Mouse (Mus musculus) spleen, adult 2 months (tissue): ENCODE results near the gene Cep112. TPM values are rescaled to one million over a fixed set of nuclear protein-coding genes. Genes with fewer than 3 reads are reported as not detected.

Experiments
- DNase-seq, 2 experiments: peaks; one replicate each; pipeline versions ENCODE4 v3.0.0 to v3.0.0-alpha.2; 2012 to 2021; ENCODE audit warnings: low spot score in 2 of 2, low read depth in 1 of 2
- H3K27ac ChIP-seq: fragments of 200-500 bp; 2 replicates; pipeline ENCODE4 v1.5.1; 2012; ENCODE audit warnings: low read length, inconsistent platforms; ENCODE audit not compliant: insufficient read depth
- H3K27me3 ChIP-seq: fragments of 200-500 bp; 2 replicates; pipeline ENCODE4 v1.6.1; 2012; ENCODE audit warnings: mild to moderate bottlenecking, moderate library complexity, low read length, inconsistent platforms; ENCODE audit not compliant: control insufficient read depth, insufficient read depth
- H3K36me3 ChIP-seq: fragments of 200-500 bp; 2 replicates; pipeline ENCODE4 v1.6.1; 2012; ENCODE audit warnings: mild to moderate bottlenecking, low read length, inconsistent platforms; ENCODE audit not compliant: control insufficient read depth, insufficient read depth
- H3K4me1 ChIP-seq: fragments of 200-500 bp; 2 replicates; pipeline ENCODE4 v1.6.1; 2011; ENCODE audit warnings: inconsistent platforms; ENCODE audit not compliant: control insufficient read depth, insufficient read depth, insufficient read length
- H3K4me3 ChIP-seq: fragments of 200-500 bp; 2 replicates; pipeline ENCODE4 v1.5.1; 2011; ENCODE audit warnings: mild to moderate bottlenecking, inconsistent platforms; ENCODE audit not compliant: insufficient read depth, insufficient read length; ENCODE audit errors: extremely low read depth
- CTCF ChIP-seq: fragments of 200-500 bp; IDR thresholded peaks from 2 replicates; pipeline ENCODE4 v1.5.1; 2011; ENCODE audit warnings: mild to moderate bottlenecking, inconsistent platforms; ENCODE audit not compliant: insufficient read depth, insufficient read length, insufficient replicate concordance; ENCODE audit errors: extremely low read depth
- POLR2A ChIP-seq: fragments of 200-500 bp; IDR thresholded peaks from 2 replicates; pipeline ENCODE4 v1.6.1; 2011; ENCODE audit warnings: low read depth, low read length, inconsistent platforms
- WGBS: fragments of 180-500 bp; shearing (Covaris S2); methylation state at CpG from one replicate; pipeline ENCODE4 v1.1.7; 2018; 5-methylcytosine and 5-hydroxymethylcytosine counted together
- polyA plus RNA-seq: library from polyadenylated mRNA; depleted of rRNA; stranded (reverse); fragments of >200 nt; gene quantifications from 2 replicates; pipeline ENCODE4 v1.2.3, GENCODE M21; 2012

The Cep112 gene
- polyA plus RNA-seq, 1 experiment = 0.29 TPM

DNA sequence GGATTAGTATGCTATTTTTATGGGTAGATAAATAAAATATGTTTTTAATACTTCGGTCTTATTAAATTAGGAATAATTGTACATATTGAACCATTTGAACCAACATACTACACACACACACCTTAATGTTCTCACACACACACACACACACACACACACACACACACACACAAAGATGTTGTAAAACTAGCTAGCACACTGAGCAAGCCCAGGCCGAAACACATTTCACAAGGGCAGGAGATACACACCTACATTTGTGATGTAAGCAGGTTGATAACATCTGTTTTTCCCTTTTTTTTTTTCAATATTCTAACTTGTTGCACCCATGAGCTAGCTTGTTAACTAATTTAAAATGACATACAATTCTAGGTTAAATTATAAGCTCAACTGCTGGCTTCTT, 327.8 kb downstream of the Cep112 start:
- WGBS = 94% methylated on average over 2 of the region's 2 CpGs
- no peaks in the 10 kb centered on the region for H3K4me1 ChIP-seq
- no peak for DNase-seq
- H3K4me3 ChIP-seq = no peak overlapping the region
- TF ChIP-seq POLR2A (no peak), CTCF (no peak)
- H3K36me3 ChIP-seq = no peaks in the 10 kb centered on the region
- no peaks in the 10 kb centered on the region for H3K27me3 ChIP-seq
- H3K27ac ChIP-seq = no peak overlapping the region

DNA sequence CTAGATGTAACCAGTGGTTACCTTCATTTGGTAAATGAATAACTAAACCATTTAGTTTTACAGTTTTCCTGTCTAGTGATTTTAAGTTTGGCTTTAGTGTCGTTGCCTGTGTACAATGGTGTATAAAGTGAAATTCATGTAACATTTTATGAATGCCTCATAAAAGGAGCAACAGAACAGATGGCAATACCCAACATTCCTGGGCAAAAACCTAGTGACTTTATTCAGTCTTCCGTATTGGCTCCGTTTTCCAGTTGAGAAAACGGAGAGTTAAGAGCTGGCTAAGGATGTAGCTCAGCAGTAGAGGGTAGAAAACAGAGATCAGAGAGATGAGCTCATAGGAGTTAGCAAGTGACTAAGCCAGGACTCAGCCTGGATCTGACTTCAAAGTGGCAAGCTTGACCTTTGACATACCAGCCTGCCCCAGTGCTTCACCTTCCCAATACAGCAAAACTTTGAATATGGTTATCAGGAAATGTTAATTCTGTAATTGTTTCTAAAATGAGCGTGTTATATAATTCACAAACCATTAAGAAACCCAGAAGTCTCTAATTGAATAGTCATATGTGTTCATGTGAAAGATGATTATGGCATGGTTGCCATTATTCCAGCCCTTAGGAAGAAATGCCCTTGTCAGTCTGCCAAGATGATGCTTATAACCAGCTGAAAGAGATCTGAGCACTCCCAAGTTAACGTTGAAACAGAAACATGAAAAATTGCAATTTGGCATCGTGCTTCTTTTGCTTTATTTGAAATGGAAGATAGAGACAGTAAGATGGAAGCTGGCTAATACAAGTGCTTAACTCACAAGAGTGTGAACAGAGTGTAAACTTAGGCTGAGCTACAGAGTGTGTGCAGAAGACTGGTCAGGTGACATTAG, 328.6 kb downstream of the Cep112 start:
- WGBS = 92% methylated on average over 7 of the region's 7 CpGs
- Histone ChIP-seq H3K4me3 (no peak overlapping the region), H3K4me1 (no peaks in the 10 kb centered on the region), H3K27me3 (no peaks in the 10 kb centered on the region), H3K36me3 (no peaks in the 10 kb centered on the region), H3K27ac (no peak overlapping the region)
- DNase-seq = no peak
- no peak for TF ChIP-seq POLR2A
- TF ChIP-seq CTCF = no peak

DNA sequence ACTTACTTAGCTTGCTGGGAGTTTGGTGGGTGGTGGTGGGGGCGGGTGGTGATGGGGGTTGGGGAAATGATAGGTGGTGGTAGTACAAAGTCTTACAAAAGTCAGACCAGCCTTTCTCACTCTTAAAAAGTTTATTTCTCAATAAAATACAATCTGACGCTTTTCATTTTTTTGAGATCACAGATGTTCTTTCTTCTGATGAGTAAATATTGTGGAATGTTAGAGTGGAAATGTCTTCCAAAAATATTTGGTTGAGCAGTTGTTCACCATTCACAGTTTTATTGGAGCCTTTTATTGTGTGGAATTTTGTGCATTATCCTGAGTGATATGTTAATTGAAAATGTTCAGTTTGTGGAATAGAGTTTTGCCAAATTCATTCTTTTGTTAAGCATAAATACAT, 332.2 kb downstream of the Cep112 start:
- Histone ChIP-seq H3K36me3 (no peaks in the 10 kb centered on the region), H3K4me3 (no peak overlapping the region), H3K4me1 (no peaks in the 10 kb centered on the region), H3K27ac (no peak overlapping the region), H3K27me3 (no peaks in the 10 kb centered on the region)
- 89% methylated on average over 2 of the region's 2 CpGs for WGBS
- TF ChIP-seq POLR2A (no peak), CTCF (no peak)
- no peak for DNase-seq

DNA sequence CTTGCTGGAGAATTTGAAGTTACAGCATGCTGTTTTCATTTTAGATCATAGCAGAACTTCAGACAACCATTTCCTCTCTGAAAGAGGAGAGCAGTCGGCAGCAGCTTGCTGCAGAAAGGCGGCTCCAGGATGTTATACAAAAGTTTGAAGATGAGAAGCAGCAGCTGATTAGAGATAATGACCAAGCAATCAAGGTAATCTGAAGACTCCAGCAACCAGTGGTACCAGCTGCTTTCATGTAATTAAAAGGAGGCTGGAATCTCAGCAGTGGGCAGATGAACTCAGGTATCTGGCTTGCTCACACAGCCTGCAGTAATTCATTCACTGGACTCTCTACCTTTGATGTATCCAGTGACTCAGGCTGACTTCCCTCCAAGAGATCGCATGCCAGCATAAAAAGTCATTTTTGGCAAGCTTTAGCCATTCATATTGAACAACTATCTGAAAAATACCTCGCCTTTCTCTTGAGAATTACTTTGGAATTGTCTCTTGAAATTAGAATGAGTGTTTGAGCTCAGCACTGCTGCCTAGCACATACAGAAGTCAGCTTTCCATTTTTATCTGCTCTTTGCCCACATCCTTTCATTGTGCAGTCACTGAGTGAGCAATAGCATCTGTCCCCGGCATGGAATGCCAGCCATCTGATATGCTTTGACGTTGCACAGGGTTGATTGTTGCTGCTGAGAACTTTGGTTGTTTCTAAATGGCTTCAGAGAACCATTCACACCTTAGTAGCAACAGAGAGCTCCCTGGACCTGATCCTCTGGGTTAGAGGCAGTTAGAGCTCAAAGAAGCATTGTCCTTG, 332.8 kb downstream of the Cep112 start:
- no peak for DNase-seq
- 47% methylated on average over 6 of the region's 6 CpGs for WGBS
- Histone ChIP-seq H3K27me3 (no peaks in the 10 kb centered on the region), H3K36me3 (no peaks in the 10 kb centered on the region), H3K27ac (no peak overlapping the region), H3K4me1 (no peaks in the 10 kb centered on the region), H3K4me3 (no peak overlapping the region)
- TF ChIP-seq CTCF = no peak
- TF ChIP-seq POLR2A = no peak

DNA sequence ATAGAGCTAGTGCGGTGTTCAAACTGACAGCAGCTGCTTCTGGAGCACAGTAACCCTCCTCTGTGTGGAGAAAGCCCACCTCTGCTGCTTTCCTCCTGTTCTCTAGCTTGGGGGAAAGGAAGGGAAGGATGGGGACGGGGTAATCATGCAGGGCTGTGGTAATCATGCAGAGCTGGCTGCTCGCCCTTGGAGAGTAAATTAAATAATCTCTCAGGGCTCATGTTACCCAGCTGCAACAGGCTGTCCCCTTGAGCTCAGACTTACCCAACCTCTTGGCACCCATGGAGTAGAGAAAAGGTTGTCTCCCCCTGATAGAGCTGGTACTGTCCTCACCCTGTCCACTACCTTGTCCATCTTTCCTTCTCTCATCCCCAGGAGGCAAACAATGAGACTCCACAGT, 345.1 kb downstream of the Cep112 start:
- WGBS = 69% methylated on average over 3 of the region's 3 CpGs
- H3K27me3 ChIP-seq = no peaks in the 10 kb centered on the region
- H3K4me3 ChIP-seq = no peak overlapping the region
- H3K36me3 ChIP-seq = no peaks in the 10 kb centered on the region
- TF ChIP-seq POLR2A (no peak), CTCF (no peak)
- H3K27ac ChIP-seq = no peak overlapping the region
- no peak for DNase-seq
- H3K4me1 ChIP-seq = no peaks in the 10 kb centered on the region

DNA sequence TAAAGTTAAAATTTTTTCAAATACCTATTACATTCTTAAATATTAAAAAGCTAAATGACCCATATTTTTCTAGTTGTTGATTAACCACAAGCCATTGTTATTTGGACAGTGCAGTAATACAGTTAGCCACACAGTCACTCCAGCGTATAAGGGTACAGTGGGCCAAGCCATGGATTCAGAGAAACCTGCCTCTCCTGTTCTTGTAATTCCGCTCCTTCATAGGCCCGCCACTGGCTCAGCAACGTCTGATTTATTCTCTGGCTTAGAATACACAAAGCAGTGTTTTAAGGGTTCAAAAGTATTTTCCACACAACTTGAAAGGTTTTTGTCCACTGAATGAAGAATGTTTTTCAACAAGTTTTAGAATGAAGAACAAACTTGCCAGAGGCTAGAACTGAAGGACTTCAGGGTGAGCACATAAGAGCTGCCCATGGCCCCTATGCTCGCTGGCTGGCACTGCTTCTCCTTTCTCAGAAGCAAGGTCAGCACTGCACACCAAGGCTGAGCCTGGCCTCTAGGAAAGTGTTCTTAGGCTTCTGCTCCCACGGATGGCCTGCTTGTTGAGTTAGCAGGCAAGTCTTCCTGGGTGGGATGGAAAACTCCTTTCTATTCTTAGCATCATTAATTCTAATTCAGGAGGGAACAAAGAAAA, 349.2 kb downstream of the Cep112 start:
- H3K27me3 ChIP-seq = no peaks in the 10 kb centered on the region
- H3K4me3 ChIP-seq = no peak overlapping the region
- H3K4me1 ChIP-seq = no peaks in the 10 kb centered on the region
- no peak for DNase-seq
- WGBS = 84% methylated on average over 6 of the region's 6 CpGs
- TF ChIP-seq POLR2A (no peak), CTCF (no peak)
- no peaks in the 10 kb centered on the region for H3K36me3 ChIP-seq
- no peak overlapping the region for H3K27ac ChIP-seq

DNA sequence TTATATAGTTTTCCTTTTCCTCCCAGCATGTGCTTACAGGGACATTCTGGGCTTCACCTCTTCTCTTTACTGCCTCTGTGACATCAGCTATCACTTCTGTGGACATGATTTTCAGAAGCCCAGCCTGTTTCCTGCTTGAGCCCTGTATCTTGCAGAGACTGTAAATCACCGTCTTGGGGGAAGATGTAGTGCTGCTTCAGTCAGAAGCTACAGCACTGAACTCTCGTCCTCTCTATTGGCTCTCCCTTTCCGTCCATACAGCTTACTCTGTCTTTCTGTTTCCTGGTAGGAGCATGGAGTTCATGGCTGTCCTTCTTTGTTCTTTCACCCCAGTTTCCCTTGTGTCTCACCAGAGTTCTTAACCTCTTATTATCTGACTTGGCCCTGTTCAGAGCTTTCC, 352.2 kb downstream of the Cep112 start:
- H3K36me3 ChIP-seq = no peaks in the 10 kb centered on the region
- no peaks in the 10 kb centered on the region for H3K4me1 ChIP-seq
- WGBS = 82% methylated on average over 3 of the region's 3 CpGs
- no peak overlapping the region for H3K4me3 ChIP-seq
- TF ChIP-seq POLR2A (no peak), CTCF (no peak)
- DNase-seq = no peak
- H3K27ac ChIP-seq = no peak overlapping the region
- no peaks in the 10 kb centered on the region for H3K27me3 ChIP-seq
